Mouse (Mus musculus): ENCODE results near the gene Serpinb8. TPM values are rescaled to one million over a fixed set of nuclear protein-coding genes. Genes with fewer than 3 reads are reported as not detected.

Serpinb8 gene
- polyA plus RNA-seq, 1 experiment from 2014 or later = 8.8 TPM

GRCm38 (mm10) chr1:107614087-107614486 is 24.3 kb downstream of the Serpinb8 start:
- no peak overlapping the region for H3K4me2 ChIP-seq (ENCODE audit: low read depth, low read length)
- no peak for ATAC-seq (ENCODE audit: low read depth)
- no peaks in the 10 kb centered on the region for H3K27me3 ChIP-seq (replicated peaks; ENCODE audit: control insufficient read depth, insufficient read depth, low read length)
- no peaks in the 10 kb centered on the region for H3K4me1 ChIP-seq (ENCODE audit: control insufficient read depth, insufficient read depth, low read length)
- H3K4me3 ChIP-seq (ENCODE audit: low read depth, low read length) = no peak overlapping the region
- H3K9me3 ChIP-seq (ENCODE audit: control insufficient read depth, low read length) = no peaks in the 10 kb centered on the region
- no peaks in the 10 kb centered on the region for H3K36me3 ChIP-seq (ENCODE audit: control insufficient read depth, insufficient read depth, low read length)
- WGBS = 92% methylated on average over 2 of the region's 2 CpGs
- no peak overlapping the region for H3K9ac ChIP-seq (ENCODE audit: low read depth, low read length)
- DNase-seq (ENCODE audit: low spot score) = no peak
- no peak overlapping the region for H3K27ac ChIP-seq (replicated peaks; ENCODE audit: low read depth, low read length)

GRCm38 (mm10) chr1:107622017-107622416 is 32.2 kb downstream of the Serpinb8 start:
- no peaks in the 10 kb centered on the region for H3K36me3 ChIP-seq (ENCODE audit: control insufficient read depth, insufficient read depth, low read length)
- WGBS = 54% methylated on average over 4 of the region's 4 CpGs

GRCm38 (mm10) chr1:107635936-107636335 is 46.1 kb downstream of the Serpinb8 start:
- peak; percentile 73 for DNase-seq (ENCODE audit: low spot score)
- Histone ChIP-seq H3K27ac (replicated peaks; ENCODE audit: low read depth, low read length) (no peak overlapping the region), H3K36me3 (ENCODE audit: control insufficient read depth, insufficient read depth, low read length) (no peaks in the 10 kb centered on the region), H3K9me3 (ENCODE audit: control insufficient read depth, low read length) (no peaks in the 10 kb centered on the region), H3K9ac (ENCODE audit: low read depth, low read length) (no peak overlapping the region), H3K4me1 (ENCODE audit: control insufficient read depth, insufficient read depth, low read length) (no peaks in the 10 kb centered on the region), H3K4me3 (ENCODE audit: low read depth, low read length) (no peak overlapping the region), H3K4me2 (ENCODE audit: low read depth, low read length) (no peak overlapping the region), H3K27me3 (replicated peaks; ENCODE audit: control insufficient read depth, insufficient read depth, low read length) (no peaks in the 10 kb centered on the region)
- no peak for ATAC-seq (ENCODE audit: low read depth)
- WGBS = 27% methylated on average over 4 of the region's 4 CpGs

More at GRCm38 (mm10) chr1:107622017-107622416, 32.2 kb downstream of the Serpinb8 start:
- Histone ChIP-seq H3K4me2 (ENCODE audit: low read depth, low read length) (no peak overlapping the region), H3K9ac (ENCODE audit: low read depth, low read length) (no peak overlapping the region), H3K27ac (replicated peaks; ENCODE audit: low read depth, low read length) (no peak overlapping the region), H3K4me3 (ENCODE audit: low read depth, low read length) (no peak overlapping the region), H3K27me3 (replicated peaks; ENCODE audit: control insufficient read depth, insufficient read depth, low read length) (no peaks in the 10 kb centered on the region), H3K4me1 (ENCODE audit: control insufficient read depth, insufficient read depth, low read length) (no peaks in the 10 kb centered on the region), H3K9me3 (ENCODE audit: control insufficient read depth, low read length) (no peaks in the 10 kb centered on the region)
- DNase-seq (ENCODE audit: low spot score) = no peak
- ATAC-seq (ENCODE audit: low read depth) = no peak

- H3K27me3 ChIP-seq (replicated peaks; ENCODE audit: control insufficient read depth, insufficient read depth, low read length) = no peaks in the 10 kb centered on the region
- 80% methylated on average over 1 of the region's 1 CpGs for WGBS
Measured at GRCm38 (mm10) chr1:107638056-107638455, 48.2 kb downstream of the Serpinb8 start.

DNA sequence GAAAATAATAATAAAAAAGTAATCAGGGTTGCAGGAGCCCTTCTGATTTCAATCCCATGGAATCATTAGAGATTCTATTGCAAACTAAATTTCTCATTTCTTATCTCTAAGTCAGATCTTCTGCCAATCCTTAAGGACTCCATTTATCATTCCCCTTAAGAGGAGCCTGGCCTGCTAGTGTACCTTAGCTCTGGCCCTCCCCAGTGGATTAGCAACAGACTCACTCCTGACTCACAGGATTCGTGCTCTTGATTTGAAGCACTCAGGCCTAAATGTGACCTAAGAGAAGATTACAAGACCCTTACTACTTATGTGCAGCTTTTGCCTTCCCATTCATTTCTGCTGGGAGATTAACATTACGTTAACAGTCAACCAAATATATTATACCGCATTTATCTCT is 48.7 kb downstream of the Serpinb8 start:
- ATAC-seq (ENCODE audit: low read depth) (no peak), DNase-seq (ENCODE audit: low spot score) (no peak)
- no peak overlapping the region for H3K4me2 ChIP-seq (ENCODE audit: low read depth, low read length)
- 86% methylated on average over 3 of the region's 3 CpGs for WGBS
- no peak overlapping the region for H3K9ac ChIP-seq (ENCODE audit: low read depth, low read length)
- H3K4me3 ChIP-seq (ENCODE audit: low read depth, low read length) = no peak overlapping the region
- H3K27me3 ChIP-seq (replicated peaks; ENCODE audit: control insufficient read depth, insufficient read depth, low read length) = no peaks in the 10 kb centered on the region
- H3K27ac ChIP-seq (replicated peaks; ENCODE audit: low read depth, low read length) = no peak overlapping the region
- H3K4me1 ChIP-seq (ENCODE audit: control insufficient read depth, insufficient read depth, low read length) = no peaks in the 10 kb centered on the region
- no peaks in the 10 kb centered on the region for H3K9me3 ChIP-seq (ENCODE audit: control insufficient read depth, low read length)
- H3K36me3 ChIP-seq (ENCODE audit: control insufficient read depth, insufficient read depth, low read length) = no peaks in the 10 kb centered on the region

More at GRCm38 (mm10) chr1:107638056-107638455, 48.2 kb downstream of the Serpinb8 start:
- no peak for ATAC-seq (ENCODE audit: low read depth)
- H3K4me2 ChIP-seq (ENCODE audit: low read depth, low read length) = no peak overlapping the region
- H3K27ac ChIP-seq (replicated peaks; ENCODE audit: low read depth, low read length) = no peak overlapping the region
- H3K4me1 ChIP-seq (ENCODE audit: control insufficient read depth, insufficient read depth, low read length) = no peaks in the 10 kb centered on the region
- H3K4me3 ChIP-seq (ENCODE audit: low read depth, low read length) = no peak overlapping the region
- no peaks in the 10 kb centered on the region for H3K9me3 ChIP-seq (ENCODE audit: control insufficient read depth, low read length)
- no peak overlapping the region for H3K9ac ChIP-seq (ENCODE audit: low read depth, low read length)
- DNase-seq (ENCODE audit: low spot score) = no peak
- H3K36me3 ChIP-seq (ENCODE audit: control insufficient read depth, insufficient read depth, low read length) = no peaks in the 10 kb centered on the region

DNA sequence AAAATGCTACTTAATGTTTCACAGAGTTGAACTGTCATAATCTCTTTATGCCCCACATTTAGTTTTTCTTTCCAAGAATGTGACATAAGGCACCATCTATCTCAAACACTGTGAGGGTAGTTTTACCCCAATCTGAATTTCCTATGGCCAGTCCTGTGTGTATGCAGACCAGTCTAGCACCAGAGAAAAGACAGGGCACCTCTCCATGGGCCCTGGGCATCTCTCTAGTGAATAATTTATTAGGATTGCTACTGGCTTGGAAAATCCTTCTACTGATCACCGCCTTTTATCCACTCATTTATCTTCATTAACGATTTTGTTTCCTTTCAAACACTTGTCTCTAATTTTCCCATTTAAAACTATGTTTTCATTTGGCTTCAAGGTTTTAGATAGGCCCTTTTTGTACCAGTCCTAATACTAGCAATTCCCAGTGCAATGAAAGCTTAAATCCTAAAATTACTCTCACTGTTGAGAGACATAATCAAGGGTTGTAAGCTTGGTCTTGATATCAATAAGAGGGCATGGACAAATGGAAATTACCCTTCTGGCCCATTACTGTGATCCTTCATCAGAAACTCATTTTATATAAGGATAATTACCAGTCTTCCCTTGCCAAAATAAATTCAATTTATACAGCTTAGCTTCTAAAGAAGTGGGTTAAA is 52.8 kb downstream of the Serpinb8 start:
- Histone ChIP-seq H3K27ac (replicated peaks; ENCODE audit: low read depth, low read length) (no peak overlapping the region), H3K4me3 (ENCODE audit: low read depth, low read length) (no peak overlapping the region), H3K36me3 (ENCODE audit: control insufficient read depth, insufficient read depth, low read length) (no peaks in the 10 kb centered on the region), H3K9ac (ENCODE audit: low read depth, low read length) (no peak overlapping the region), H3K27me3 (replicated peaks; ENCODE audit: control insufficient read depth, insufficient read depth, low read length) (no peaks in the 10 kb centered on the region), H3K9me3 (ENCODE audit: control insufficient read depth, low read length) (no peaks in the 10 kb centered on the region), H3K4me1 (ENCODE audit: control insufficient read depth, insufficient read depth, low read length) (no peaks in the 10 kb centered on the region), H3K4me2 (ENCODE audit: low read depth, low read length) (no peak overlapping the region)
- DNase-seq (ENCODE audit: low spot score) (no peak), ATAC-seq (ENCODE audit: low read depth) (no peak)
- WGBS = 64% methylated on average over 2 of the region's 2 CpGs

GRCm38 (mm10) chr1:107645086-107645485 is 55.3 kb downstream of the Serpinb8 start:
- H3K4me1 ChIP-seq (ENCODE audit: control insufficient read depth, insufficient read depth, low read length) = no peaks in the 10 kb centered on the region
- no peak overlapping the region for H3K4me3 ChIP-seq (ENCODE audit: low read depth, low read length)
- no peaks in the 10 kb centered on the region for H3K27me3 ChIP-seq (replicated peaks; ENCODE audit: control insufficient read depth, insufficient read depth, low read length)
- H3K36me3 ChIP-seq (ENCODE audit: control insufficient read depth, insufficient read depth, low read length) = no peaks in the 10 kb centered on the region
- no peak for ATAC-seq (ENCODE audit: low read depth)
- no peak overlapping the region for H3K27ac ChIP-seq (replicated peaks; ENCODE audit: low read depth, low read length)
- WGBS = 36% methylated on average over 6 of the region's 6 CpGs
- H3K9ac ChIP-seq (ENCODE audit: low read depth, low read length) = no peak overlapping the region
- no peak overlapping the region for H3K4me2 ChIP-seq (ENCODE audit: low read depth, low read length)
- no peaks in the 10 kb centered on the region for H3K9me3 ChIP-seq (ENCODE audit: control insufficient read depth, low read length)
- DNase-seq (ENCODE audit: low spot score) = no peak

DNA sequence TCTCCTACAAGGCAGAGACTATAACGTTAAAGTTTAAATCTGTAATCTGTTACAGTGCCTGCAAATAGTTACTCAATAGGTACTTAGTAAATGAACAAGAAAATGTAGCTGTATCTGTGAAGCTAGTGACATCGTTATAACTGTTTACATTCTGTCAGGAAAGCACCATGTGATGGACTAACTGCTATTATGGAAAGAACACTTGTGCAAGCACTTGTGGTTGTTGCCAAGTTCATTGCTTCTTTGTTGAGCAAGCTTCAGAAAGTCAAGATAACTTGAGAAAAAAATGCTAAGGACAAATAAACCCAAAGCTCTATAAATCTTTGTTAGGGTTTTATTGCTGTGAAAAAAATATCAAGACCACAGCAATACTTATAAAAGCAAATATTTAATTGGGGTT is 67.9 kb downstream of the Serpinb8 start:
- Histone ChIP-seq H3K9ac (ENCODE audit: low read depth, low read length) (no peak overlapping the region), H3K4me1 (ENCODE audit: control insufficient read depth, insufficient read depth, low read length) (no peaks in the 10 kb centered on the region), H3K27ac (replicated peaks; ENCODE audit: low read depth, low read length) (no peak overlapping the region), H3K36me3 (ENCODE audit: control insufficient read depth, insufficient read depth, low read length) (no peaks in the 10 kb centered on the region), H3K9me3 (ENCODE audit: control insufficient read depth, low read length) (no peaks in the 10 kb centered on the region), H3K4me2 (ENCODE audit: low read depth, low read length) (no peak overlapping the region), H3K27me3 (replicated peaks; ENCODE audit: control insufficient read depth, insufficient read depth, low read length) (no peaks in the 10 kb centered on the region), H3K4me3 (ENCODE audit: low read depth, low read length) (no peak overlapping the region)
- no peak for ATAC-seq (ENCODE audit: low read depth)
- DNase-seq (ENCODE audit: low spot score) = no peak
- 76% methylated on average over 2 of the region's 2 CpGs for WGBS
